ENCODE assay signal across 8 mouse cellular contexts in genomic region chr8:77379300-77379699, GRCm38 (mm10).
A peak's percentile ranks its signal among the peaks of the same experiment; 100 is the strongest.
DNase-seq lines count a peak whose midpoint lies in the region; ATAC-seq lines count a peak whose summit lies in the region.

No protein-coding gene starts in this region.

- H3K9me3 ChIP-seq in midbrain, embryonic 10.5 days (replicated peaks): no peaks in the 10 kb centered on the region
- H3K9me3 ChIP-seq in midbrain, embryonic 15.5 days: no peaks in the 10 kb centered on the region
- no peaks in the 10 kb centered on the region for H3K9me3 ChIP-seq in neural tube, embryonic 11.5 days (ENCODE audit: control insufficient read depth, low read length)
- H3K9me3 ChIP-seq in heart, embryonic 12.5 days (replicated peaks): no peaks in the 10 kb centered on the region

- no peak overlapping the region for H3K4me2 ChIP-seq in midbrain, embryonic 15.5 days
- H3K4me2 ChIP-seq in neural tube, embryonic 11.5 days (ENCODE audit: low read depth): no peak overlapping the region
- no peak overlapping the region for H3K4me2 ChIP-seq in heart, embryonic 12.5 days

- H3K4me1 ChIP-seq in midbrain, embryonic 10.5 days: peaks cover 5% of the 10 kb centered on the region
- peaks cover 10% of the 10 kb centered on the region; the same call in 1 of the 2 replicates for H3K4me1 ChIP-seq in midbrain, embryonic 15.5 days
- no peaks in the 10 kb centered on the region for H3K4me1 ChIP-seq in neural tube, embryonic 11.5 days (ENCODE audit: control insufficient read depth, insufficient read depth, low read length)
- H3K4me1 ChIP-seq in heart, embryonic 12.5 days (replicated peaks): peaks cover 27% of the 10 kb centered on the region

- H3K27me3 ChIP-seq in midbrain, embryonic 10.5 days (ENCODE audit: low read depth, poor library complexity, severe bottlenecking): no peaks in the 10 kb centered on the region
- no peaks in the 10 kb centered on the region for H3K27me3 ChIP-seq in midbrain, embryonic 15.5 days (replicated peaks)
- no peaks in the 10 kb centered on the region for H3K27me3 ChIP-seq in neural tube, embryonic 11.5 days (ENCODE audit: control insufficient read depth, insufficient read depth, low read length)
- H3K27me3 ChIP-seq in heart, embryonic 12.5 days (replicated peaks): no peaks in the 10 kb centered on the region

- peaks cover 6% of the 10 kb centered on the region; the same call in 1 of the 2 replicates for H3K36me3 ChIP-seq in midbrain, embryonic 10.5 days
- no peaks in the 10 kb centered on the region for H3K36me3 ChIP-seq in midbrain, embryonic 15.5 days (replicated peaks)
- no peaks in the 10 kb centered on the region for H3K36me3 ChIP-seq in neural tube, embryonic 11.5 days (ENCODE audit: control insufficient read depth, insufficient read depth, low read length)
- peaks cover 44% of the 10 kb centered on the region for H3K36me3 ChIP-seq in heart, embryonic 12.5 days

- H3K9ac ChIP-seq in midbrain, embryonic 15.5 days: no peak overlapping the region
- no peak overlapping the region for H3K9ac ChIP-seq in neural tube, embryonic 11.5 days (ENCODE audit: low read length)
- no peak overlapping the region for H3K9ac ChIP-seq in heart, embryonic 12.5 days

- H3K4me3 ChIP-seq in midbrain, embryonic 10.5 days: no peak overlapping the region
- no peak overlapping the region for H3K4me3 ChIP-seq in midbrain, embryonic 15.5 days
- no peak overlapping the region for H3K4me3 ChIP-seq in neural tube, embryonic 11.5 days (ENCODE audit: low read depth, low read length)
- H3K4me3 ChIP-seq in heart, embryonic 12.5 days: no peak overlapping the region

- 62% methylated on average over 11 of the region's 11 CpGs for WGBS in midbrain, embryonic 10.5 days
- WGBS in midbrain, embryonic 15.5 days: 55% methylated on average over 11 of the region's 11 CpGs
- 66% methylated on average over 11 of the region's 11 CpGs for WGBS in neural tube, embryonic 11.5 days
- 57% methylated on average over 11 of the region's 11 CpGs for WGBS in heart, embryonic 12.5 days

- peak; percentile 24 for DNase-seq in adrenal gland, postnatal 10 days
- no peak for DNase-seq in adrenal gland, adult 8-10 months
- peak; percentile 50 for DNase-seq in midbrain, embryonic 10.5 days (ENCODE audit: low spot score)
- peak; percentile 68 for DNase-seq in induced T-regulatory cell, adult 2 months (ENCODE audit: low read depth)
- peak; percentile 48 for DNase-seq in neural tube, embryonic 11.5 days (ENCODE audit: low spot score)
- no peak for DNase-seq in right cerebral cortex, adult 2 months (ENCODE audit: low spot score in 2 of 2)

- ATAC-seq in midbrain, embryonic 15.5 days (replicated peaks): no peak
- peak; percentile 35; the same call in 1 of the 2 replicates for ATAC-seq in neural tube, embryonic 11.5 days (ENCODE audit: insufficient read depth, low FRiP score, low TSS enrichment)
- no peak for ATAC-seq in heart, embryonic 12.5 days (ENCODE audit: insufficient number of reproducible peaks, low FRiP score)

- H3K27ac ChIP-seq in midbrain, embryonic 10.5 days (replicated peaks): no peak overlapping the region
- no peak overlapping the region for H3K27ac ChIP-seq in midbrain, embryonic 15.5 days
- no peak overlapping the region for H3K27ac ChIP-seq in neural tube, embryonic 11.5 days (ENCODE audit: low read depth, low read length)
- no peak overlapping the region for H3K27ac ChIP-seq in heart, embryonic 12.5 days (ENCODE audit: poor library complexity, severe bottlenecking)

Comparison
In these comparisons a context has a peak if more than half of its experiments do, and no peak if none do; other contexts are left out.
1. DNase-seq: peak in adrenal gland, postnatal 10 days (single experiment), midbrain, embryonic 10.5 days (single experiment), induced T-regulatory cell, adult 2 months (single experiment) and neural tube, embryonic 11.5 days (single experiment); none in adrenal gland, adult 8-10 months (single experiment) and right cerebral cortex, adult 2 months (0 of 2).